Mouse (Mus musculus): Measurements from ENCODE around the gene Fmo1.

GRCm38 (mm10) chr1:162864279-162864678 lies 2.1 kb downstream of the Fmo1 start:
- TF ChIP-seq CTCF (IDR thresholded peaks at IDR 0.05; ENCODE audit: low read depth, low read length) (no peak), POLR2A (IDR thresholded peaks at IDR 0.05; ENCODE audit: extremely low read depth, insufficient read depth, low read length) (no peak)

Measured in liver, adult 2 months (tissue).